Mouse (Mus musculus): ENCODE data around the gene Tmem125. TPM values are rescaled to one million over a fixed set of nuclear protein-coding genes. Genes with fewer than 3 reads are reported as not detected.
A peak's percentile ranks its signal among the peaks of the same experiment; 100 is the strongest.

Tmem125 gene
- polyA plus RNA-seq, 1 experiment from 2014 or later = not detected

GRCm38 (mm10) chr4:118526408-118527334 lies 17.2 kb downstream of the Tmem125 start, which contains the start of gene 2610528J11Rik:
2610528J11Rik (plus strand) TSS chr4:118526999.
- Histone ChIP-seq H3K4me3 (replicated peaks; ENCODE audit: low read length) (no peak within 1 kb of the TSS), H3K4me2 (replicated peaks) (no peak within 1 kb of the TSS), H3K9me3 (ENCODE audit: control insufficient read depth, low read length) (no peaks in the 10 kb centered on the region), H3K36me3 (replicated peaks; ENCODE audit: control insufficient read depth, insufficient read depth) (no peaks in the 10 kb centered on the region), H3K27ac (no peak within 1 kb of the TSS), H3K9ac (no peak within 1 kb of the TSS), H3K27me3 (ENCODE audit: control insufficient read depth, insufficient read depth, low read length) (no peaks in the 10 kb centered on the region; the same call in 1 of the 2 replicates), H3K4me1 (replicated peaks; ENCODE audit: control insufficient read depth, insufficient read depth, low read length) (no peaks in the 10 kb centered on the region)
- ATAC-seq (ENCODE audit: low FRiP score) (no peak), DNase-seq (ENCODE audit: low spot score) (no peak)
- 45% methylated on average over 17 of the region's 17 CpGs for WGBS

DNA sequence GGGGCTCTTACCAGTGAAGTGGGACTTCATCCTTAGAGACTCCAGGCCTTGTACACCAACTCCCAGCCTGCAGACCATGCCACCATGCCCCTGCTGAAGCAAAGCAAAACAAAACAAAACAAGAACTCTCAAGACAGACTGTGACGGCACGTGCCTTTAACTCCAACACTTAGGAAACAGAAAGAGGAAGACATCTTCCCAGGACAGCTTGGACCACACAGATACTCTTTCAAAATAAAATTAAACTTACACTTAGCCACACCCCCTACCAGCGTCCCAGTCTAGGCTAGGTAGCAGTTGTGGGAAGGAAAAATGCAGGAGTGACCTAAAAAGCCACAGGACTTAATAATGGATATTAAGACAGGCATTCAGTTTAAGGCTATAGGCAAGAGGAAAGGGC lies 18.1 kb downstream of the Tmem125 start:
- no peaks in the 10 kb centered on the region; the same call in 1 of the 2 replicates for H3K27me3 ChIP-seq (ENCODE audit: control insufficient read depth, insufficient read depth, low read length)
- no peaks in the 10 kb centered on the region for H3K9me3 ChIP-seq (ENCODE audit: control insufficient read depth, low read length)
- no peak overlapping the region for H3K4me3 ChIP-seq (replicated peaks; ENCODE audit: low read length)
- H3K36me3 ChIP-seq (replicated peaks; ENCODE audit: control insufficient read depth, insufficient read depth) = no peaks in the 10 kb centered on the region
- WGBS = 75% methylated on average over 3 of the region's 3 CpGs
- no peak overlapping the region for H3K9ac ChIP-seq
- no peak for ATAC-seq (ENCODE audit: low FRiP score)
- DNase-seq (ENCODE audit: low spot score) = no peak
- no peaks in the 10 kb centered on the region for H3K4me1 ChIP-seq (replicated peaks; ENCODE audit: control insufficient read depth, insufficient read depth, low read length)
- no peak overlapping the region for H3K27ac ChIP-seq
- no peak overlapping the region for H3K4me2 ChIP-seq (replicated peaks)

- no peak overlapping the region for H3K9ac ChIP-seq
- H3K36me3 ChIP-seq (replicated peaks; ENCODE audit: control insufficient read depth, insufficient read depth) = no peaks in the 10 kb centered on the region
- H3K9me3 ChIP-seq (ENCODE audit: control insufficient read depth, low read length) = no peaks in the 10 kb centered on the region
- no peaks in the 10 kb centered on the region; the same call in 1 of the 2 replicates for H3K27me3 ChIP-seq (ENCODE audit: control insufficient read depth, insufficient read depth, low read length)
- H3K27ac ChIP-seq = no peak overlapping the region
- ATAC-seq (ENCODE audit: low FRiP score) = no peak
- 66% methylated on average over 7 of the region's 7 CpGs for WGBS
- no peak overlapping the region for H3K4me2 ChIP-seq (replicated peaks)
- H3K4me1 ChIP-seq (replicated peaks; ENCODE audit: control insufficient read depth, insufficient read depth, low read length) = no peaks in the 10 kb centered on the region
- DNase-seq (ENCODE audit: low spot score) = no peak
- no peak overlapping the region for H3K4me3 ChIP-seq (replicated peaks; ENCODE audit: low read length)
Measured at GRCm38 (mm10) chr4:118523976-118524375, 19.9 kb downstream of the Tmem125 start.

- no peaks in the 10 kb centered on the region; the same call in 1 of the 2 replicates for H3K27me3 ChIP-seq (ENCODE audit: control insufficient read depth, insufficient read depth, low read length)
- H3K4me3 ChIP-seq (replicated peaks; ENCODE audit: low read length) = no peak overlapping the region
- H3K36me3 ChIP-seq (replicated peaks; ENCODE audit: control insufficient read depth, insufficient read depth) = no peaks in the 10 kb centered on the region
- no peak overlapping the region for H3K4me2 ChIP-seq (replicated peaks)
- DNase-seq (ENCODE audit: low spot score) = no peak
- no peaks in the 10 kb centered on the region for H3K9me3 ChIP-seq (ENCODE audit: control insufficient read depth, low read length)
- 89% methylated on average over 7 of the region's 7 CpGs for WGBS
- 0 out of 2 replicates have a peak, but pooled peaks cover 4% of the 10 kb centered on the region for H3K4me1 ChIP-seq (replicated peaks; ENCODE audit: control insufficient read depth, insufficient read depth, low read length)
- H3K9ac ChIP-seq = no peak overlapping the region
- H3K27ac ChIP-seq = no peak overlapping the region
- ATAC-seq (ENCODE audit: low FRiP score) = no peak
Measured at GRCm38 (mm10) chr4:118522248-118522647, 21.6 kb downstream of the Tmem125 start.

DNA sequence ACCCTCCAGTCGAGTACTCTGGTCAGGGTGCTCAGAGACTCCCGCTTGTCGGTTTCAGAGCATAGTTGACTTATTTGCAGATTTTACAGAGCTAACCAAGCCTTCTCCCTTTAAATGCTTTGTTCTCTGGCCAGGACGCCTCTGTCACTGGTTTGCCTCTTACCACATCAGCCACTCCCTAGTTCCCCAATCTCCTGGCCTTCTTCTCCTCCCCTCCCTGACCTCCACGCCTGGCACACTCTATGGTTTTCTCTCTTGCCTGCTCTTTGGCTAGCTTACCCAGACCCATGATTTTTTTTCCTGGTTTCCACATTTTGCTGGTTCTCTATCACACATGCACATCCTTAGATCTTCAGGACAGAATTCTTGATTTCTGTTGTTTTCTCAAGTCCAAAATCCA lies 25.6 kb downstream of the Tmem125 start:
- H3K9ac ChIP-seq = no peak overlapping the region
- no peak overlapping the region for H3K27ac ChIP-seq
- H3K9me3 ChIP-seq (ENCODE audit: control insufficient read depth, low read length) = no peaks in the 10 kb centered on the region
- no peak for ATAC-seq (ENCODE audit: low FRiP score)
- H3K36me3 ChIP-seq (replicated peaks; ENCODE audit: control insufficient read depth, insufficient read depth) = no peaks in the 10 kb centered on the region
- no peak for DNase-seq (ENCODE audit: low spot score)
- 0 out of 2 replicates have a peak, but pooled peaks cover 4% of the 10 kb centered on the region for H3K4me1 ChIP-seq (replicated peaks; ENCODE audit: control insufficient read depth, insufficient read depth, low read length)
- no peak overlapping the region for H3K4me3 ChIP-seq (replicated peaks; ENCODE audit: low read length)
- 69% methylated on average over 5 of the region's 5 CpGs for WGBS
- no peaks in the 10 kb centered on the region; the same call in 1 of the 2 replicates for H3K27me3 ChIP-seq (ENCODE audit: control insufficient read depth, insufficient read depth, low read length)
- H3K4me2 ChIP-seq (replicated peaks) = no peak overlapping the region

DNA sequence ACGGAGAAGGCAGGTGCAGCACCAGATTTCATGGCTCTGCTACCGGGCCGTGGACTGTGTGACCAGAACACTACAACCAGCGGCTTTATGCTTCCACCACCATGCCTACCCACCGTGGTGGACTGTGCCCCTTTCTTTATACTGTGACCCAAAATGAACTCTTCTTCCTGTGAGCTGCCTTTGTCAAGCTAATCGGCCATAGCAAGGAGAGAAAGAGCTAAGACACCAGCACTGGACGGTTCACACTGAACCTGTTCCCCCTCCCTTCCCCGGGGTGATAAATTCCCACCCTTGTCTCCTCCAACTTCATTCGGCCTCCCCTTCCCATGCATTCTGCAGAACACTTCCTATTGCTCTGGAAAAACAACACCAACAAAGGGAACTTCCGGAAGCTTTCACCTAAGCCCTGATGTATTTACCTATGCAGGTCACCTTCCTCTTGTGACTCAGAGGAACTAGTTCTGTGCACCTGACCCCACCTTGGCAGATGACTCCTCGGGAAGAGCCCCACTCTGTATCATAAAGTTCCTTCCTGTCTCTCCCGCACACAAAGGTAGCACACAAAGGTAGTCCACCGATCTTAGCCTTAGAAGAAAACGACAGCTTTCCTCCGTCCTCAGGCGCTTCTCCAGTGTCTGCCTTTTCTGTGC lies 26.2 kb downstream of the Tmem125 start:
- no peaks in the 10 kb centered on the region for H3K9me3 ChIP-seq (ENCODE audit: control insufficient read depth, low read length)
- H3K4me2 ChIP-seq (replicated peaks) = 0 out of 2 replicates have a peak overlapping the region, but pooled peaks have one; percentile 23
- H3K36me3 ChIP-seq (replicated peaks; ENCODE audit: control insufficient read depth, insufficient read depth) = no peaks in the 10 kb centered on the region
- no peak overlapping the region for H3K4me3 ChIP-seq (replicated peaks; ENCODE audit: low read length)
- DNase-seq (ENCODE audit: low spot score) = no peak
- 0 out of 2 replicates have a peak, but pooled peaks cover 4% of the 10 kb centered on the region for H3K4me1 ChIP-seq (replicated peaks; ENCODE audit: control insufficient read depth, insufficient read depth, low read length)
- H3K27ac ChIP-seq = no peak overlapping the region
- no peak for ATAC-seq (ENCODE audit: low FRiP score)
- H3K9ac ChIP-seq = no peak overlapping the region
- H3K27me3 ChIP-seq (ENCODE audit: control insufficient read depth, insufficient read depth, low read length) = no peaks in the 10 kb centered on the region; the same call in 1 of the 2 replicates
- WGBS = 30% methylated on average over 16 of the region's 16 CpGs

DNA sequence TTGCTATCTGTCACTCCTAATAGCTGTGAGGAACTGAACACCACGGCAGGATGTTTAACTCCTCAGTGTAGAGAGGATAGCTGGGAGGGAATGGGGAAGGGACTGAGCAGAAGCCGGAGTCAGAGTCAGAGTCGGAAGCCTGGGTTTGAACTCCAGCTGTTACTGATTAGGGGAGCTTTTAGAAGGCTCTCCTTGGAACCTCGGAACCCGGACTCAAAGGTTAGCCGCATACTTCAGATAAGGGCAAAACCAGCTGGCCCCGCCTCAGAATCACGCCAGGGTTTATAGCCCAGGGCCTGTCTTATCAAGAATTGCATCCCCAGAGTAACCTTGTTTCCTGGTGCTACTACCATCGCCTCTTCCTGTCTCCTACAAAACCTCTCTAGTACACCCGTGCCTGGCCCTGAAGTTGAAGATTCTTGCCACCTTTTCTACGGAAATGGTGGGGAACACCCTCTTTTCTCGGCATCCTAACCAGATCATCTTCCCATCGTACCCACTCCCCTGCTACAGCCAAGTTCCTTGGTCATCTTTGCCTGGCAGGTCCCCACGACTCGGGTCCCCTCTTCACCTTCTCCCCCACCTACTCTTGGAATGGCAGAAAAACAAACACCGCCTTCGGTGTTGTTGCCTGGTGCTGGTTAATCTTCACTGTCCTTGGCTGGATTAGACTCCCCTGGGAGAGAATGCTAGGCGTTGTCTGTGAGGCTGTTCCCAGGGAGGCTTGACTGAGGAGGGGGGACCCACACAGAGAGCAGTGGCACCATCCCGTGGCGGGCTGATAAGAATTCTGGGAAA lies 26.9 kb downstream of the Tmem125 start:
- Histone ChIP-seq H3K27me3 (ENCODE audit: control insufficient read depth, insufficient read depth, low read length) (no peaks in the 10 kb centered on the region; the same call in 1 of the 2 replicates), H3K9me3 (ENCODE audit: control insufficient read depth, low read length) (no peaks in the 10 kb centered on the region), H3K4me3 (replicated peaks; ENCODE audit: low read length) (no peak overlapping the region), H3K9ac (no peak overlapping the region), H3K27ac (no peak overlapping the region), H3K36me3 (replicated peaks; ENCODE audit: control insufficient read depth, insufficient read depth) (no peaks in the 10 kb centered on the region), H3K4me2 (replicated peaks) (0 out of 2 replicates have a peak overlapping the region, but pooled peaks have one; percentile 23), H3K4me1 (replicated peaks; ENCODE audit: control insufficient read depth, insufficient read depth, low read length) (0 out of 2 replicates have a peak, but pooled peaks cover 4% of the 10 kb centered on the region)
- DNase-seq (ENCODE audit: low spot score) (no peak), ATAC-seq (ENCODE audit: low FRiP score) (no peak)
- 32% methylated on average over 20 of the region's 20 CpGs for whole genome bisulfite sequencing

- WGBS = 15% methylated on average over 6 of the region's 6 CpGs
- H3K9ac ChIP-seq = no peak overlapping the region
- no peaks in the 10 kb centered on the region for H3K9me3 ChIP-seq (ENCODE audit: control insufficient read depth, low read length)
- H3K27ac ChIP-seq = no peak overlapping the region
- H3K4me3 ChIP-seq (replicated peaks; ENCODE audit: low read length) = no peak overlapping the region
- no peaks in the 10 kb centered on the region for H3K4me1 ChIP-seq (replicated peaks; ENCODE audit: control insufficient read depth, insufficient read depth, low read length)
- H3K27me3 ChIP-seq (ENCODE audit: control insufficient read depth, insufficient read depth, low read length) = no peaks in the 10 kb centered on the region
- no peaks in the 10 kb centered on the region for H3K36me3 ChIP-seq (replicated peaks; ENCODE audit: control insufficient read depth, insufficient read depth)
- no peak for ATAC-seq (ENCODE audit: low FRiP score)
- no peak for DNase-seq (ENCODE audit: low spot score)
- no peak overlapping the region for H3K4me2 ChIP-seq (replicated peaks)
Measured at GRCm38 (mm10) chr4:118509050-118509449, 34.8 kb downstream of the Tmem125 start.

Measured in hindbrain, embryonic 14.5 days (tissue).